In the genomic region with DNA sequence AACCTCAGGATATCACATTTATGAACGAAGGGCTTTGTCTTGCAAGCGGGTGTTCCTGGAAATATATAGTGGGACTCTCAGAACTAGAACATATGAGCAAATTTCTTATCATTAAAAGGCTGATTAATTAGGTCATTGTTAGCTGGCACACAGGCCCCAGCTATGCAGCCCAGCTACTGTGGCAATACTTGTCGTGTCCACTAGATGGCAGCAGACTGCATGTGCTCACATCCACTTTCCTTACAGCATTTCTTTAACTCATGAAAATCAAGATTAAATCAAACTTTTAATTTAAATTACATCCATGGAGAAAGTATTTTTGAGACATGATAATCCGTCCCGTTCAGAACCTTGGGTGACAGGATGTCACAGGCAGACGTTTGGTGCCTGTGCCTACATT, we compare ENCODE assay signal across 8 mouse cellular contexts. TPM values are rescaled to one million over a fixed set of nuclear protein-coding genes. Genes with fewer than 3 reads are reported as not detected.
DNase-seq lines count a peak whose midpoint lies in the region; ATAC-seq and TF ChIP-seq lines count a peak whose summit lies in the region.

No protein-coding gene starts in this region.

- H3K9me3 ChIP-seq in liver, embryonic 12.5 days (replicated peaks), result no peaks in the 10 kb centered on the region
- H3K9me3 ChIP-seq in hindbrain, embryonic 16.5 days (ENCODE audit: control insufficient read depth, low read length), result no peaks in the 10 kb centered on the region
- H3K9me3 ChIP-seq in midbrain, embryonic 13.5 days, result no peaks in the 10 kb centered on the region

- H3K27me3 ChIP-seq in liver, embryonic 12.5 days (replicated peaks), result no peaks in the 10 kb centered on the region
- H3K27me3 ChIP-seq in hindbrain, embryonic 16.5 days (replicated peaks; ENCODE audit: control insufficient read depth, insufficient read depth, low read length), result no peaks in the 10 kb centered on the region
- H3K27me3 ChIP-seq in midbrain, embryonic 13.5 days, result no peaks in the 10 kb centered on the region
- no peaks in the 10 kb centered on the region for H3K27me3 ChIP-seq in small intestine, adult 2 months (ENCODE audit: control insufficient read depth, insufficient read depth, low read length)

- DNase-seq in liver, result peak; percentile 73
- DNase-seq in cerebellum, adult 9-11 months, result peak; percentile 78
- DNase-seq in frontal cortex, postnatal 14 days (ENCODE audit: low spot score in 2 of 2), result peak; percentile 64 to 78
- DNase-seq in left cerebral cortex, postnatal 10 days (ENCODE audit: extremely low spot score in 1 of 2, low spot score in 2 of 2), result peak; percentile 70 to 81

- no peak overlapping the region for H3K27ac ChIP-seq in liver, embryonic 12.5 days
- H3K27ac ChIP-seq in hindbrain, embryonic 16.5 days (ENCODE audit: low read depth, low read length), result peak overlapping the region; percentile 83
- peak overlapping the region; percentile 85 for H3K27ac ChIP-seq in midbrain, embryonic 13.5 days
- no peak overlapping the region for H3K27ac ChIP-seq in small intestine, adult 2 months (ENCODE audit: insufficient read depth, low read depth, low read length)

- WGBS in liver, embryonic 12.5 days (ENCODE audit: insufficient replicate concordance), result 15% methylated on average over 6 of the region's 6 CpGs
- WGBS in hindbrain, embryonic 16.5 days, result 4% methylated on average over 6 of the region's 6 CpGs
- WGBS in midbrain, embryonic 13.5 days, result 7% methylated on average over 6 of the region's 6 CpGs
- WGBS in small intestine, adult 2 months, result 18% methylated on average over 6 of the region's 6 CpGs

- TF ChIP-seq POLR2A in small intestine, adult 2 months (IDR thresholded peaks at IDR 0.05; ENCODE audit: low read depth, low read length), result no peak

- H3K4me3 ChIP-seq in liver, embryonic 12.5 days, result no peak overlapping the region
- no peak overlapping the region for H3K4me3 ChIP-seq in hindbrain, embryonic 16.5 days (ENCODE audit: low read length)
- no peak overlapping the region for H3K4me3 ChIP-seq in midbrain, embryonic 13.5 days (replicated peaks)
- no peak overlapping the region for H3K4me3 ChIP-seq in small intestine, adult 2 months (ENCODE audit: low read depth, low read length)

- H3K36me3 ChIP-seq in liver, embryonic 12.5 days, result peaks cover 44% of the 10 kb centered on the region
- H3K36me3 ChIP-seq in hindbrain, embryonic 16.5 days (ENCODE audit: control insufficient read depth, insufficient read depth, low read length), result peaks cover 6% of the 10 kb centered on the region; the same call in 1 of the 2 replicates
- peaks cover 25% of the 10 kb centered on the region for H3K36me3 ChIP-seq in midbrain, embryonic 13.5 days
- H3K36me3 ChIP-seq in small intestine, adult 2 months (ENCODE audit: control insufficient read depth, insufficient read depth, low read length), result peaks cover 14% of the 10 kb centered on the region; the same call in 1 of the 2 replicates

- H3K9ac ChIP-seq in liver, embryonic 12.5 days, result no peak overlapping the region
- peak overlapping the region; percentile 61 for H3K9ac ChIP-seq in hindbrain, embryonic 16.5 days (ENCODE audit: low read depth, low read length)
- H3K9ac ChIP-seq in midbrain, embryonic 13.5 days (replicated peaks), result peak overlapping the region; percentile 59

- H3K4me1 ChIP-seq in liver, embryonic 12.5 days, result peaks cover 5% of the 10 kb centered on the region; the same call in 1 of the 2 replicates
- H3K4me1 ChIP-seq in hindbrain, embryonic 16.5 days (ENCODE audit: control insufficient read depth, insufficient read depth, low read depth, low read length), result peaks cover 24% of the 10 kb centered on the region
- peaks cover 28% of the 10 kb centered on the region for H3K4me1 ChIP-seq in midbrain, embryonic 13.5 days (replicated peaks)
- H3K4me1 ChIP-seq in small intestine, adult 2 months (ENCODE audit: control insufficient read depth, insufficient read depth, insufficient read length, low read length), result peaks cover 12% of the 10 kb centered on the region

- peak; percentile 79; the same call in 1 of the 2 replicates for TF ChIP-seq CTCF in small intestine, adult 2 months (IDR thresholded peaks at IDR 0.05; ENCODE audit: extremely low read depth, insufficient read length, insufficient replicate concordance, low read depth, low read length)

- no peak overlapping the region for H3K4me2 ChIP-seq in liver, embryonic 12.5 days
- no peak overlapping the region for H3K4me2 ChIP-seq in hindbrain, embryonic 16.5 days (ENCODE audit: low read length)
- H3K4me2 ChIP-seq in midbrain, embryonic 13.5 days (replicated peaks), result no peak overlapping the region

- ATAC-seq in liver, embryonic 12.5 days, result no peak
- peak; percentile 57; the same call in 1 of the 2 replicates for ATAC-seq in hindbrain, embryonic 16.5 days
- ATAC-seq in midbrain, embryonic 13.5 days, result peak; percentile 44; the same call in 1 of the 2 replicates

- intact Hi-C loops in left cerebral cortex, postnatal 10 days (cut with DNase I), result loop anchor here (10.0 kb wide), 1 partner anchor 435 kb away; no protein-coding TSS in a partner anchor

RNA-seq across cellular contexts. Expression of a gene that starts 24.6 kb away (rescaled TPM):
- 53.8 and 55.4 TPM in 2 replicates for polyA plus RNA-seq in liver, embryonic 12.5 days (2016; fragmentation: Nextera tagmentation; extraction: Ambion mirVana)
- polyA plus RNA-seq in hindbrain, embryonic 16.5 days (2015; fragmentation: Nextera tagmentation; extraction: Ambion mirVana), result 28.6 and 32.1 TPM in 2 replicates
- 10 to 100 TPM; 11.9 to 15.9 TPM for total RNA-seq in left cerebral cortex, postnatal 10 days (2021)
- 27.0 and 29.1 TPM in 2 replicates for polyA plus RNA-seq in midbrain, embryonic 13.5 days (2015; fragmentation: Nextera tagmentation; extraction: Ambion mirVana)
- polyA plus RNA-seq in small intestine, adult 2 months (2012; rRNA removed), result 4.5 and 4.9 TPM in 2 replicates

RNA-seq across cellular contexts. Expression of a gene that starts 50.3 kb away (rescaled TPM):
- 17.9 and 19.2 TPM in 2 replicates for polyA plus RNA-seq in liver, embryonic 12.5 days (2016; fragmentation: Nextera tagmentation; extraction: Ambion mirVana)
- polyA plus RNA-seq in hindbrain, embryonic 16.5 days (2015; fragmentation: Nextera tagmentation; extraction: Ambion mirVana), result 22.7 and 23.0 TPM in 2 replicates
- total RNA-seq in left cerebral cortex, postnatal 10 days (2021), result 10 to 100 TPM; 10.9 to 12.6 TPM
- polyA plus RNA-seq in midbrain, embryonic 13.5 days (2015; fragmentation: Nextera tagmentation; extraction: Ambion mirVana), result 24.9 and 28.7 TPM in 2 replicates
- polyA plus RNA-seq in small intestine, adult 2 months (2012; rRNA removed), result 2.5 and 5.0 TPM in 2 replicates

RNA-seq across cellular contexts. Expression of a gene that starts 50.6 kb away (rescaled TPM):
- 28.5 and 30.5 TPM in 2 replicates for polyA plus RNA-seq in liver, embryonic 12.5 days (2016; fragmentation: Nextera tagmentation; extraction: Ambion mirVana)
- 41.4 and 43.1 TPM in 2 replicates for polyA plus RNA-seq in hindbrain, embryonic 16.5 days (2015; fragmentation: Nextera tagmentation; extraction: Ambion mirVana)
- total RNA-seq in left cerebral cortex, postnatal 10 days (2021), result 10 to 100 TPM; 51.2 to 52.9 TPM
- 43.8 and 46.0 TPM in 2 replicates for polyA plus RNA-seq in midbrain, embryonic 13.5 days (2015; fragmentation: Nextera tagmentation; extraction: Ambion mirVana)
- polyA plus RNA-seq in small intestine, adult 2 months (2012; rRNA removed), result 8.8 and 15.2 TPM in 2 replicates

RNA-seq across cellular contexts. Expression of a gene that starts 51.9 kb away (rescaled TPM):
- polyA plus RNA-seq in liver, embryonic 12.5 days (2016; fragmentation: Nextera tagmentation; extraction: Ambion mirVana), result 34.7 and 36.0 TPM in 2 replicates
- polyA plus RNA-seq in hindbrain, embryonic 16.5 days (2015; fragmentation: Nextera tagmentation; extraction: Ambion mirVana), result 68.3 and 71.7 TPM in 2 replicates
- 10 to 100 TPM; 51.4 to 57.0 TPM for total RNA-seq in left cerebral cortex, postnatal 10 days (2021)
- 71.3 and 75.7 TPM in 2 replicates for polyA plus RNA-seq in midbrain, embryonic 13.5 days (2015; fragmentation: Nextera tagmentation; extraction: Ambion mirVana)
- polyA plus RNA-seq in small intestine, adult 2 months (2012; rRNA removed), result 27.4 and 57.7 TPM in 2 replicates

Comparison
In these comparisons a context has a peak if more than half of its experiments do, and no peak if none do; other contexts are left out.
1. H3K27ac ChIP-seq: peak in hindbrain, embryonic 16.5 days (single experiment) and midbrain, embryonic 13.5 days (single experiment); none in liver, embryonic 12.5 days (single experiment) and small intestine, adult 2 months (single experiment).
2. Peak in every context shown above with its lines, with median percentiles within 50 percentile points of each other: DNase-seq.